Mouse (Mus musculus) gastrocnemius, postnatal 36 days (tissue): ENCODE data around the gene Tep1. TPM values are rescaled to one million over a fixed set of nuclear protein-coding genes. Genes with fewer than 3 reads are reported as not detected.

ENCODE experiments used
- DNase-seq, 2 experiments: peaks; one replicate each; pipeline ENCODE4 v3.0.0; 2022
- intact Hi-C: fragments of 180-260 bp; cut with DNase I; formaldehyde crosslinking; loops from one replicate; pipeline ENCODE4 v1.15.1; 2025
- total RNA-seq, 2 experiments: library from RNA; stranded (reverse); gene quantifications; 2 replicates each; pipeline ENCODE4 v1.2.3; 2021

The Tep1 gene
- total RNA-seq, 2 experiments from 2014 or later: 6.6 to 8.8 TPM

DNA sequence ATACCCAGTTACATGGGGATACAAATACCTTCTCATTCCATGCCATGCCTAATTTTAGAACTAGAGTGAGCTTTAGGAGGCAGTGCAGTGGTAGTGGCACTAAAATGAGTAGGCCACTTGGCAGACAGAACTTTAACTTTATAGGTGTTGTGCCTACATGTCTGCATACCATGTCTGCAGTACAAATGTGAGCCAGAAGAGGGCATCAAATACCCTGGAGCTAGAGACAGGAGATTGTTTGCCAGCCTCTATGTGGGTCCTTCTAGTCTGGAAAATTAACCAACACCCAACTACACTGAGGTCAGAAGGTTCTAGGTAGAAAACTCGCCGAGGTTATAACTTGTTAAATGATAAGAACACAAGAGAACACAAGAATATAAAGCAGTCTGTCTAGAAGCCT lies 71.8 kb downstream of the Tep1 start:
- intact Hi-C loops: loop anchor here (5.0 kb wide), 1 partner anchor 304 kb away; no protein-coding TSS in a partner anchor
- no peak for DNase-seq

DNA sequence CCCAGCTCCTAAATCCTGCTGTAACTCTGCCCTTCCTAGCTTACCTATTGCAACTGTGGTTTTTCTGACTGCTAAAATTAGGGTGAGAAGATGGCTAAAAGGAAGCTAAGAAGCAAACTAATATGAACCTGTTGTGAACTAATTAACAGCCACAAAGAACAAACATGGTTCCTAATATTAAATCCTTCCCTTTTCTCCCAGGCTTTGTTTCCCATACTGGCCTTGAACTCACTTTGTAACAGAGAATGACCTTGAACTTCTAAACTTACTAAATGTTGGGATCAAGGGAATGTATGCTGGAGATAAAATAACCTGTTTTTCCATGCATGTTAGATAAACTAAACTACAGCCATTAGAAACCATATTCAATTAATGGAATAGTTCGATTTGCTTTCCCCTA lies 73.9 kb downstream of the Tep1 start:
- DNase-seq: no peak

DNA sequence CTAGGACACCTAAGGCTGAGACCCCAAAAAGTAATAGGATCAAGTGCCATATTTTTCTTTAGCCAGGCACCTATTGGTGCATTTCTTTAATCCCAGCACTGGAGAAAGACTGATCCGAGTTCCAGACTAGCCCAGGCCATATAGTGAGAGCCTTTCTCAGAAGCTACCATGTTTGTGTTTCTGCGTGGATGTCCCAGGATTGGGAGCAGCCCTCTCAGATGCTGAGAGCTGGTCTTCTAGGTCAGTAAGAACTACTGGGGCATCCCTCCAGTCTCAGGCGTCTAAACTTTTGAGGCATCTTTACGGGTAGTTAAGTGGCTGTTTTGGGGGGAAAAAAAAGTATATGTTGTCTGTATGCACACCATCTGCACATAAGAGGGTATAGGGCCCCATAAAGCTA lies 74.4 kb downstream of the Tep1 start:
- DNase-seq: no peak
- intact Hi-C loops: loop anchor here (5.0 kb wide), 1 partner anchor 306 kb away; no protein-coding TSS in a partner anchor

More for the DNA sequence above, 73.9 kb downstream of the Tep1 start:
- intact Hi-C loops: loop anchor here (5.0 kb wide), 1 partner anchor 306 kb away; no protein-coding TSS in a partner anchor

DNA sequence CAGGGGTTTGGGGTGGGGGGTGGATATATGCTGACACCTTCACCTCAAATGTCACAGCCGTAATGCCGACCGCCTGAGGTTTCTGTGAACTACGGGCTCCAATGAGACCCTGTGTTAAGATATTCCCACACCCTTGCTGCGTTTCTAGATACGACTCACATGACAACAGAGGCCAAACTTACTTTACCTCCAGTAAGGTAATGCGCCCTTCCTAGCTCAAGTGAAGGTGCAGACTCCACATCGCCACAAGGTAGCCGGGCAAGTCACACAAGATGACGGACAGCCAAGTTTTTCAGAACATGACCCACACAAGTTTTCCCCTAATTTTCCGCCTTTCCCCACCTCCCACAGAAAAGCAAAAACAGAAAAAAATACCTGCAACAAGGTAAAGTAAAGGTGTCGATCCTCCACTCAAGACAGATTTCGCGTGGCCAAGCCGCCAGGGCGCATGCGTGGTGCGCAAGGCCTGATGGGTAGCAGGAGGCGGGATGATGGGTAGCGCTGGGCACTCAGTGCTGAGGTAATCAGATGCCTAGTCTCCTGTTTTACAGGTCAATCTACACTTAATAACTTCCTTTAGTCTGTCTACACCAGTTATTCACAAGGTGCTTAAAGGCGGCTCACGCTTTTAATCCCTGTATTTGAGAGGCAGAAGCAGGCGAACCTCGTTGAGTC lies 75.0 kb downstream of the Tep1 start:
- no peak for DNase-seq
- intact Hi-C loops: loop anchor here (5.0 kb wide), 1 partner anchor 307 kb away; no protein-coding TSS in a partner anchor

DNA sequence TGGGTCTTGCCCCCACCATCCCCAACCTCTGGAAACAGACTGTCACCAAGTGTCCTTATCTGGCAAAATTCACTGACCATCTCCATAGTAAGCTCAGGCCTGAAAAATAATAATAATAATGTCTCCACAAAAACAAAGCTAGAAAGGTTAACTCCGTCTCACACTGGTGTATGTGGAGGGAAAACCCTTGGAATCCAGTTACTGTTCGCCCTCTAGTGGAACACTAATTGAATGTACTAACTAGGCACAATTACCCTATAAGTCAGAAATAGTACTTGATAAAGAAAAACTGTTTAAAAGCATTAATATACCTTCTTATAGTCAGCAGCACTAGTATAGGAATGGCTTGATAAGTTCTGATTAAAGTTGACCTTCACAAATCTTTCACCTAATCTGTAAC lies 82.2 kb downstream of the Tep1 start:
- DNase-seq: no peak
- intact Hi-C loops: no loop called here

DNA sequence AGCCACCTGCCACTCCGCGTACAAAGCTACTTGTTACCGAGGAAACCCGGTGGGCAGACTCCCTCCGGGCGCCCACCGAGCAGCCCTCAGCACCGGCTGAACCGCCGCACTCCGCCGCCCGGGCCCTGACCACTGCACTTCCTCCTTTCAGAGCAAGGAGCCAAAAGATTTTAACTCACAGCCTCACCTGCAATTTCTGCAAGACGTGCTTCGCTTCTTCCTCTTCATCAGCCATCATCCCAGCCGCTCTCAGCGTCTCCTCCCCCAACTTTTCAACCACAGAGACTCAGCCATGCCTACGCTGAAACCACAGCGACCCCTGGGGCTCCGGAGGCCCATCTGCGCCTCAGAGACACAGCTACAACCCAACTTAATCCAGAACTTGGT lies 85.1 kb downstream of the Tep1 start, which contains the start of gene Ttc5:
Gene Ttc5 (minus strand): TSS at position 269 of the 387 bp plus-strand sequence.
- DNase-seq: peak; percentile 85 to 90
- intact Hi-C loops: no loop called here

DNA sequence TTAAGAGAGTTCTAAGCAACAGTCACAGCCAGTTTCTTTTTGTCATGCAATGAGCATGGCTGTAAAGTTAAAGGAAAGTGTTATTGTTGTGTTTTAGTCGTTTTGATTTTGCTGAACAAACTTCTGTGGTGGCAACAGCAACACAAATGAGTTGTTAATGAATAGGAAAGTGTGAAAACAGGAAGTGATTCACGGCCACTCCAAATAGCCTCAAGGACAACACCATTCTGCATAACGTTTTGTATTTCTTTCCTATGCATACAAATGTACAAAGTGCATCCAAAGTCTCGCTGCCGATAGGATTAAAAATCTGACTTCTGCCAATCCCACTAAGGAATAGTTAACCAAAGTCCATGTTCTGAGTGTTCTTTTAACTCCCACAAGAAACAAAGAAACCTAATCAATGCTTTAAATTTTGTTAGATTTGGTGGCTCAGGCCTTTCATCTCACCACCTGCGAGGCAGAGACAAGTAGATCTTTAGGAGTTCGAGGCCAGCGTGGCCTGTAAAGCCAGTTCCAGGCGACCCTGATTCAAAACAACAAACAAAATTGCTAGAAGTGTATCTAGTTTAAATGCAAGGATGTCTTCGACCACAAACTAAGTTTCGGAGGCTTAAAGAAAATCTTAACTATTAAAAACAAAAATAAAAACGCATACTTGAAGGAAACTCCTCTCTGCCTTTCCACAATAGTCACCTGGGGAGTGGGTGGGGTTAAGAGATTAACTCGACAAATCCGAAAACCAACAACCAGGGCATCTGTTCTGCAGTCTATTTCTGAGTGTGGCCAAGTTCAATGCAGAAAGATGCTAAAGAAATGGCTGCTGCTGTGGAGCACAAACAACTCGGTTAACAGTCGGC lies 85.7 kb downstream of the Tep1 start:
- DNase-seq: no peak
- intact Hi-C loops: no loop called here

DNA sequence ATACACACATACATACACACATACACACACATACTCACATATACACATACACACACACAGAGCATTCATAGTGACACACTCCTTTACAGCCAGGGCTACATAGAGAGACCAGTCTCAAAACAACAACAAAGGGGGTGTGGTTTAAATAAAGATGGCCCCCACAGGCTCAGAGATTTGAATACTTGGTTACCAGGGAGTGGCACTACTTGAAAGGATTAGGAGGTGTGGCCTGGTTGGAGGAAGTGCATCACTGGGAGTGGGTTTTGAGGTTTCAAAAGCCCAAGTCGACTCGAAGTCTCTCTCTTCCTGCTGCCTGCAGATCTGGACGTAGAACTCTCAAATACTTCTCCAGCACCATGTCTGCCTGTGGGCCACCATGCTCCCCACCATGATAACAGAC lies 88.2 kb downstream of the Tep1 start:
- intact Hi-C loops: no loop called here
- no peak for DNase-seq

Other genes with a start within 250 kb of the Tep1 start
- gene Olfr745, start 231.2 kb downstream of the Tep1 start, total RNA-seq: not detected
- not detected for gene Olfr746, start 223.5 kb downstream of the Tep1 start, total RNA-seq
- not detected for gene Olfr747, start 177.4 kb downstream of the Tep1 start, total RNA-seq
- gene Olfr748, start 163.2 kb downstream of the Tep1 start, total RNA-seq: not detected
- not detected for gene Olfr749, start 125.5 kb downstream of the Tep1 start, total RNA-seq
- 1 to 10 TPM; 5.8 to 7.1 TPM for gene Ttc5, start 85.0 kb downstream of the Tep1 start, total RNA-seq
- gene Ccnb1ip1, start 62.8 kb downstream of the Tep1 start, total RNA-seq: under 1 TPM in 1 of 2 experiments, not detected in 1; 0.86 TPM
- 10 to 100 TPM in 1 of 2 experiments, 1 to 10 TPM in 1; 8.0 to 10.2 TPM for gene Parp2, start 62.7 kb downstream of the Tep1 start, total RNA-seq
- gene Klhl33, start 26.9 kb upstream of the Tep1 start, total RNA-seq: 100 to 1,000 TPM; 100 to 136 TPM
- 10 to 100 TPM; 38.3 to 46.7 TPM for gene Osgep, start 54.3 kb upstream of the Tep1 start, total RNA-seq
- 10 to 100 TPM; 26.9 to 28.6 TPM for gene Apex1, start 54.4 kb upstream of the Tep1 start, total RNA-seq
- gene Pip4p1, start 60.3 kb upstream of the Tep1 start, total RNA-seq: 10 to 100 TPM; 12.4 to 15.4 TPM
- 1 to 10 TPM; 3.9 to 4.3 TPM for gene Pnp, start 60.5 kb upstream of the Tep1 start, total RNA-seq
- gene Gm49342, start 74.0 kb upstream of the Tep1 start, total RNA-seq: 1 to 10 TPM; 2.4 to 5.2 TPM
- under 1 TPM in 1 of 2 experiments, not detected in 1; 0.41 TPM for gene Pnp2, start 85.4 kb upstream of the Tep1 start, total RNA-seq
- not detected for gene Rnase10, start 137.2 kb upstream of the Tep1 start, total RNA-seq
- gene Rnase9, start 171.3 kb upstream of the Tep1 start, total RNA-seq: not detected
- gene Rnase11, start 179.6 kb upstream of the Tep1 start, total RNA-seq: not detected
- not detected for gene Rnase12, start 187.1 kb upstream of the Tep1 start, total RNA-seq
- not detected for gene Olfr750, start 203.9 kb upstream of the Tep1 start, total RNA-seq
- 10 to 100 TPM; 30.2 to 30.3 TPM for gene Rnase4, start 220.5 kb upstream of the Tep1 start, total RNA-seq
- gene Ang, start 220.6 kb upstream of the Tep1 start, total RNA-seq: 1 to 10 TPM; 3.1 TPM
- not detected for gene Eddm3b, start 243.9 kb upstream of the Tep1 start, total RNA-seq